Mouse (Mus musculus) neural tube, embryonic 10.5 days (tissue): ENCODE data around the gene Tmem183a.

Experiments
- DNase-seq: peaks from one replicate; pipeline ENCODE4 v3.0.0-alpha.2; 2017; ENCODE audit warnings: low spot score; ENCODE audit errors: extremely low spot score

The Tmem183a gene

GRCm38 (mm10) chr1:134345075-134345474 lies 16.7 kb downstream of the Tmem183a start:
- no peak for DNase-seq

- DNase-seq: peak; percentile 92
These were observed 17.5 kb downstream of the Tmem183a start for GRCm38 (mm10) chr1:134344005-134344950.

DNA sequence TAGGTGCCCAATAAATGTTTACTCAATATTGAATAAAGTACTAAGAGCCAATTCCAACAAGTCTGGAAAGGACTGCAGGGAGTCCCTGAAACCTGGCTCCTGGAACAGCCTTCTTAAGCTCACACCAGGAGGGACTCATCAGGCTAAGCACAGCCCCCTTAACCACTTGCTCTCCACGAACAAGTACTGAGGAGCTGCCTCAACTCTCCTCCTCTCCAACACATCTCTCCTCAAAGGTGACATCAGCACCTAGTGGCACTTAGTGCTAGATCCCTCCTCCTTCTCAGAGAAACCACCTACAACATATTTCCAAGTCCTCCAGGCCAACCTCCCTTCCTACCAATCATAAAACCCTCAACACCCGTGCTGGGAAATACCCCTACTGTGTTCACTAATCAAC lies 18.2 kb downstream of the Tmem183a start:
- DNase-seq: no peak

DNA sequence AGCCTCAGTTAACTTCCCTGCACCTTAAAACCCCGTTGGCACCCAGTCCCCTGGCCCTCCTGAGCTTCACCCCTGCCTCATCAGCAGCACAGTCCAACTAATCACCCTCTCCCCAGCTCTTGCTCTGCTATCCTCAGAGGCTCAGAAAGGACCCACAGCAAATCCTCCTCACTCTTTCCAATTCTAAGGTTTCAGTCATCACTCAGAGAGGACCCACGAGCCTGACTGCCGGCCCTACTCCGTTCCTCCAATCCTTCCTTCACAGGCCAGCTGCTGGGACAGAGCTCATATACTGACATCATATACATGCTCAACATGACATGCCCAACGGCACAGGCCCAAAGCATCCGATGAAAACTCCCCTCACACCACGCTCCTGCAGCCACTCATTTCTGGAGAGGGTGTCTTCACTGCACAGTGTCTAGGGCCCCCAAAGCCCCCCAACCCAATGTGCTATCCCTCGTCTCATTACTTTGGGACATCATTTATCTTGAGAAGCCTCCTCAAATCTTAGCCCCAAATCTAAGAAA lies 18.9 kb downstream of the Tmem183a start:
- no peak for DNase-seq

DNA sequence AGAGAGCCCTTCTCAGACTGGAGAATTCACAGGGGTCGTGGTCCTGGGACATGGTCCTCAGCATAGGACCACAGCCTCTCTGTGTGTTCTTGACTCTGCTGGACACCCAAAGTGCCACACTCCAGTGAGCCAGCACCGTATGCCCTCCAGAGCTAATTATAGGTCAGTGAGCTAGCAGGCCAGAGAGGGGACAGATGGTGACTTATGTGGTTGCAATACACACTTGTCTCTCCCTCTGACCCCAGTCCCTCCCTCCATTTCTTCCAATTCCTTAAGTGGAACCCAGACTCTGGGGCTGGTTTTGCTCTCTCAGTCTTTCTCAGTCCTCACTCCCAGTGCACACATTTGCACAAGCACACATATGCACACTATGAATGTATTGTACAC lies 19.5 kb downstream of the Tmem183a start:
- DNase-seq: no peak

DNA sequence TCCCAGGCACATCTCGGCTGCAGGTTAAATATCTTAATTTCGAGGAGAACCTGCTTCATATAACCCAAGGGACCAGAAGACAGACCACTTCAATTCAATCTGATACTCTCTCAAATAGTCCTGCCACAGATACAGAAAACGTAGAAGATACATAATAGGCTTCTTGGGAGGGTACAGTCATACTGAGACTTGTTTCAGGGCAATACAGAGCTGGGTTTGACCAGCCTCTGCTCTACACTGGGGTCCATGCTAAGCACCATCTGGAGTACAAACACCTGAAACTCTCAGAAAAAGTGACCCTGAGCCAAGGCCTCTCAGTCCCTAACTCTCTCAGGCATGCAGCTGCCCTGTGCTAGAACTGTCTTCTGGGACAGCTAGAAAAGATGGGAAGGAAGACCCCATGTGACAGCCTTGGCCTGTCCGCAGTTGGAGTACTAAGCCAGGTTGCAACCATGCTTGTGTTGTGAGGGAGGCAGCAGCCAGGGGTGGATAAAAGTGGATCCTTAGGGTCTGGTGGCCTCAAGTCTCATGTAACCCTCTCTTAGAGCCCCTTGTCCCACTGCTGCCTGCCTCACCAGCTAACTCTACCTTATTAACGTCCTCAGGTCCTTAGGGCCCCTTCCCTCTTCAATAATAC lies 20.0 kb downstream of the Tmem183a start:
- DNase-seq: no peak

- DNase-seq: no peak
These were observed 21.8 kb downstream of the Tmem183a start for GRCm38 (mm10) chr1:134339757-134340619.

DNA sequence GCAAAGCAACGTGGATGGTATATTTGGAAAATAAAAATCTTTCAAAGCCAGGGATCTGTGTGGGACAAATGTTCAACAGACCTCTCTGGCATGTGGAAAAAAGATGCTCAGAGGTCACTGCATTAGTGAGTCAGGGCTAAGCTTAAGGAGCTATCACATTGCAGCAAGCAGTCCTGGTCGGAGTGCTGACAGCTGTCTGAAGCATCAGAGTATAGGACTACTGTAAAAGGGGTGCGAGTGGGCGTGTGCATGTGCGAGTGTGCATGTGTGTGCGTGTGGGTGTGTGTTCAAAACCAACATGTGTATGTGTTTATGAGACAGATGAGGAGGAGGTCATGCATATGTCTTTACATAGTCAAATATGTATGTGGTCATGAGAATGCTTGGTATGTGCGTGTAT lies 22.6 kb downstream of the Tmem183a start:
- DNase-seq: no peak

GRCm38 (mm10) chr1:134336958-134337710 lies 24.6 kb downstream of the Tmem183a start:
- no peak for DNase-seq

DNA sequence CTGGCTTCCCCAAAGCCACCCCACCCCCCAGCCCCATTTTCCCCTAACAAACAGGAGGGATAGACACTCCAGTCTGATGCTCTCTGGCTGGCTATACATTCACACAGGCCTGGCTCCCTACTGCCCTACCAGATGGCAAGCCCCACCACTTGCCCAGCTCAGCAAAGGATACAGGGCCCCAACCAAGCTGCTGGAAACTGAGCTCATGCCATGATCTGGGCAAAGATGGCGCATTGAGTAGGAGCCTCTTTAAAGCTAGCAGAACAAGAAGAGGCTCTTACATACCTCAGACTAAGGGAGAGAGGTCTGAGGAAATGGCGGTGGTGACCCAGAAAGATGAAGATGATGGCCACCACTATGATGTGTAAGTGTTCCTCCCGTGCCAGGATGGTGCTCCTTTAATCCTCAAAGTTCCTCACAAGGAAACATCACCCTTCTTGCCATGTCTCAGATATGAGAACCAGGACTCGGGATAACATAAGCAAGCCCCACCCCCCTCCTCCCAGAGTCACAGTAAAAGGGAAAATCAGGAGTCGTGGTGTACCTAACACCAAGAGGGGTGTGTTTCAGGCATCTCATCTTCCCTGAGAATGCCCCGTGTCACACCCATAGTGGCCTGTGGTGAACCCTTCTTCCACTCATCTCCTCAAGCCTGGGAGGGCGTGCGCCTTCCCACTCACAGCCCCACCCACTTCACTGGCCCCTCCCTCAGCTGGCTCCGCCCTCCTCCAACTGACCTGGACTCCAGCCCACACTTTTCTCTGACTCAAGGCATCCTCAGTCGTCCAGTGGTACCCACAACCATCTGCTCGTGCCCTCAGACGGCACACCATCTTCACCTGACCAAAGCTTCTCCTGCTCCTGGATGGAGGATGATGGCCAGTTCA lies 25.6 kb downstream of the Tmem183a start:
- no peak for DNase-seq

GRCm38 (mm10) chr1:134335211-134335923 lies 26.4 kb downstream of the Tmem183a start:
- no peak for DNase-seq

DNA sequence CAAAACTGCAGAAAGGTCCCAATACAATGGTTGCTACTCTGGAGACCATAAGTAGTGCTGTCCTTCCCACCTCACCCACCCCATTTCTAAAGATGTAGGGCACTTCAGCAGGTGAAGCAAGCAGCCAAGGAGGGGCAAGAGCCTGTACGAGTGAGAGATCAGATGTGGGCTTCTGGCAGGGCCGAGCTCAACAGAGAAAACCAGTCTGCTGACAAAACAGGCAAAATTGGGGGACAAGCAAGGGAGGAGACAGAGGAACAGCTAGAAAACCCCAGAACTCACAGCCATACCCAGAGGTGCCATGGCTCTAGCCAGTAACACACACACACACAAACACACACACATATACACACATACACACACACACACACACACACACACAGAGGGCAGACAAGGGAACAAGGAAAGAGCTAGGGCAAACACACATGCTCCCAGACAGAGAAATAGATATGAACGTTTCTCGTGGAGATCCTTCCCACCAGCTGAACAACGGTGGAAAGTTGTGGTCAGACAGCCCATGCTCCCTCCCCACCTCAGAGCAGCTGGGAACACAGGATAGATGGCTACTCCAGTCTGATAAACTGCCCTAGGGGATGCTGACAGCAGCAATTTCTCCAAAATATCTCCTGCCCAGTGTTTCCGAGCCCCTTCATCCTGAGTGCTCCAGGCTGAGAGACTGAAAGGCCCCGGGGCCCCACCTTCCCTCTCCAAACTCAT lies 27.5 kb downstream of the Tmem183a start:
- no peak for DNase-seq

DNA sequence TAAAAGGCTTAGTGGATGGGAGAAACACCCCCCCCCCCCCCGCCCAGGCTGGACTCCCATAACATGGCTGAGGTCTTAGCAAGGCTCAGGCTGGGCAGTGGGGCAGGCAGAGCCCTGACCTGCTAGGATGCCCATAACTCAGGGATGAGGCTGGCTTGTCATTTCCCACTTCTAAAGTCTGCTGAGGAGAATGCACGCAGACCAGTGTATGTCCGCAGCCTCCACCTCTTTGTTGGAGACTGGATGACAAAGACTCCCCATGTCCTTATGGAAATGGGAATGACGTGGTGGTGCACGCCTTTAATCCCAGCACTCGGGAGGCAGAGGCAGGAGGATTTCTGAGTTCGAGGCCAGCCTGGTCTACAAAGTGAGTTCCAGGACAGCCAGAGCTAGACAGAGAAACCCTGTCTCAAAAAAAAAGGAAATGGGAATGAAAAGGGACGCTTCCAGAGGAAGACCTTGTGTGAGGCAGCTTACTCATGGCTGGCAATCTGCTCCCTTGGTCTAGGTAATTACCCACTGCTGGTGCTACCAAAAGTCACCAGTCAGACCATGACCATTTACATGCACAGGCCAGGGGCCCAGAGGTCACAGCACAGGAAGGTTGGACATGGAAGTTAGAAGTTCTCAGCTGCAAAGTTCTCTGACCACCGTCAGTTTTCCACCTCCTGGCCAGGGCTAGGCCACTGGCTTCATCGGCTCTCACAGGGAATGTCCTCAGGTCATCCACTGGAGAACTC lies 28.2 kb downstream of the Tmem183a start:
- no peak for DNase-seq

DNA sequence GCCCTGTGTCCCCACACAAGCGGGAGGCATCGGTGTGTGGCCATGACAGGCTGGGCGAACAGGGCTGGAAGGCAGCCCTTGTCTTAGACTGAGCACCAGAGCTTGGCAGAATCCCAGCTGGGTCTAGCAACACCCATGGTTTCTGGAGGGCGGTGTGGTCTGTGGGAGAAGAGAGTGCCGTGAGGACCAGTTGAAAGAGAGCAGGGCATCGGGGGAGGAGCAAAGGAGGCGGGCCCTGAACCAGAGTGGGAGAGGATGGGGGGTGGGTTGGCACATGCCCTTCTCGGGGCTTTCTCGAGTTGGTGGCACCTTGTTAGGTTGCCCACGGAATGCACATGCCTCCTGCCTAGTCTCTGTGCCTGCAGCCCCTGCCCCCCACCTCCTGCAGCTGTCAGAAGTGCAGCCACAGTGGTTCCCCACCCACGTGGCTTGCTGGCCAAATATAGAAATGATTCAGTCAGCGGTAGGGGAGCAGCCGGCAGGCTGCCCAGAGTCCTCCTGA lies 29.0 kb downstream of the Tmem183a start, which contains the start of gene Ppfia4:
TSS of gene Ppfia4 (minus strand) at position 159 of the 502 bp plus-strand sequence.
- no peak for DNase-seq

GRCm38 (mm10) chr1:134331879-134332635 lies 29.7 kb downstream of the Tmem183a start:
- peak; percentile 84 for DNase-seq

DNA sequence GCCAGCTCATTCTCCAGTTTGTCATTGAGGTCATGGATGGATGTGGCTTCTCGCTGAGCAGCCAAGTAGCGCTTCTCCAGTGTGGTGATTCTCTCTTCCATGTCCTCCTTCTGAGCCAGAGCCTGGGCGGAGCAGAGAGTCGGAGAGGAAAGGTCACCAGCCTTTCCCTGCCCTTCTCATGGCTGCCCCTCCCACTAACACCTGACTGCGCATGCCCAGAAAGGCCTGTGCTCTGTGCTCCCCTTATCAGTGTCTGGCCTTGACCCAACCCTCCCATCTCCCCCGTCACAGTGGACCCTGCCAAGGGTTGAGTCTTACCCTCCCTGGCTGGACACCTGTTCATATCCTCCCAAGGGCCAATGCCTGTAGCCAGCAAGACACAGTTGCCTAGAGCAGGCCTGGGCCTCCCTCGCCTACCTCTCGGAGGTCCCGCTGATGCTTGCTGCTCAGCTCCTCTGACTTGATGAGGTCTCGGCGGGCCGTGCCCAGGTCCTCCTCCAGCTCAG lies 34.9 kb downstream of the Tmem183a start:
- DNase-seq: no peak
